Mouse (Mus musculus) left cerebral cortex, adult 18-20 months (tissue): ENCODE measurements around the gene Gm49354. TPM values are rescaled to one million over a fixed set of nuclear protein-coding genes. Genes with fewer than 3 reads are reported as not detected.
"Not testable (repeated sequence)": the region's sequence is repeated elsewhere in the genome, so short reads cannot be mapped to it uniquely, and the experiment has no call there.

Source experiments
- DNase-seq, 2 experiments: peaks; one replicate each; pipeline ENCODE4 v3.0.0; 2021 to 2022; ENCODE audit warnings: low spot score in 2 of 2, mixed read lengths in 1 of 2
- long read RNA-seq, 2 experiments: library from polyadenylated mRNA; stranded (forward); transcript quantifications; one replicate each; pipeline ENCODE4 v2.0.0; 2021
- total RNA-seq, 2 experiments: library from RNA; stranded (reverse); gene quantifications; 2 replicates each; pipeline ENCODE4 v1.2.3; 2021

Gm49354 gene
- total RNA-seq: not detected
- long read RNA-seq, experiment 1, partial matches to known transcripts: 0 of 1 reads
- long read RNA-seq, experiment 1, other reads (novel, unspliced or antisense): 1 of 1 reads
- long read RNA-seq, experiment 2: 0 reads

GRCm38 (mm10) chr13:59782145-59782544, at the start of gene Gm49354:
TSS of gene Gm49354 (minus strand) at chr13:59782245.
- DNase-seq: no peak

- no peak for DNase-seq
Measured at GRCm38 (mm10) chr13:59825966-59826365, 43.9 kb upstream of the Gm49354 start.

- DNase-seq: peak; percentile 89 to 95
Measured at GRCm38 (mm10) chr13:59822507-59823462, 40.7 kb upstream of the Gm49354 start, which contains the start of gene Tut7. TSS of gene Tut7 (minus strand) at chr13:59823147.

GRCm38 (mm10) chr13:59820836-59821235, 38.8 kb upstream of the Gm49354 start:
- DNase-seq: no peak

- no peak for DNase-seq
Measured at GRCm38 (mm10) chr13:59820114-59820513, 38.1 kb upstream of the Gm49354 start.

- no peak for DNase-seq
Measured at GRCm38 (mm10) chr13:59817352-59817751, 35.3 kb upstream of the Gm49354 start.

GRCm38 (mm10) chr13:59814109-59814591, 32.1 kb upstream of the Gm49354 start:
- no peak for DNase-seq

GRCm38 (mm10) chr13:59811581-59811980, 29.5 kb upstream of the Gm49354 start:
- no peak for DNase-seq

GRCm38 (mm10) chr13:59801000-59801399, 19.0 kb upstream of the Gm49354 start:
- DNase-seq: peak; percentile 45 to 59

- DNase-seq: no peak
Measured at GRCm38 (mm10) chr13:59800077-59800476, 18.0 kb upstream of the Gm49354 start.

GRCm38 (mm10) chr13:59798306-59798705, 16.3 kb upstream of the Gm49354 start:
- DNase-seq: no peak

GRCm38 (mm10) chr13:59796466-59796848, 14.4 kb upstream of the Gm49354 start:
- no peak for DNase-seq

GRCm38 (mm10) chr13:59795807-59796465, 13.9 kb upstream of the Gm49354 start:
- no peak for DNase-seq

GRCm38 (mm10) chr13:59794786-59795185, 12.7 kb upstream of the Gm49354 start:
- no peak for DNase-seq

- DNase-seq: not testable (repeated sequence)
Measured at GRCm38 (mm10) chr13:59779744-59780264, 2.2 kb downstream of the Gm49354 start.

- DNase-seq: no peak
Measured at GRCm38 (mm10) chr13:59779213-59779612, 2.8 kb downstream of the Gm49354 start.

- no peak for DNase-seq
Measured at GRCm38 (mm10) chr13:59775168-59775567, 6.9 kb downstream of the Gm49354 start.

GRCm38 (mm10) chr13:59771257-59771656, 10.8 kb downstream of the Gm49354 start:
- peak; percentile 58 to 62 for DNase-seq

- no peak for DNase-seq
Measured at GRCm38 (mm10) chr13:59770847-59771246, 11.2 kb downstream of the Gm49354 start.

- DNase-seq: peak; percentile 77 to 86
Measured at GRCm38 (mm10) chr13:59770164-59770562, 11.9 kb downstream of the Gm49354 start.
